Mouse (Mus musculus): ENCODE measurements around the gene Ctcf. TPM values are rescaled to one million over a fixed set of nuclear protein-coding genes. Genes with fewer than 3 reads are reported as not detected.

Gene Ctcf
- polyA plus RNA-seq, 1 experiment from 2014 or later = 105 TPM

GRCm38 (mm10) chr8:105695080-105695780 is 58.9 kb downstream of the Ctcf start:
- peak overlapping the region; percentile 69 for H3K4me3 ChIP-seq
- no peaks in the 10 kb centered on the region for H3K27me3 ChIP-seq
- peak overlapping the region; percentile 82 for H3K4me2 ChIP-seq
- H3K27ac ChIP-seq (replicated peaks) = peak overlapping the region; percentile 92; the same call in 1 of the 2 replicates
- 85% methylated on average over 30 of the region's 30 CpGs for WGBS
- H3K9ac ChIP-seq = peak overlapping the region; percentile 89
- no peaks in the 10 kb centered on the region for H3K9me3 ChIP-seq
- ATAC-seq (ENCODE audit: low read depth) = no peak
- peaks cover 30% of the 10 kb centered on the region for H3K4me1 ChIP-seq (replicated peaks)
- peaks cover 41% of the 10 kb centered on the region for H3K36me3 ChIP-seq

GRCm38 (mm10) chr8:105697196-105697780 is 60.9 kb downstream of the Ctcf start:
- H3K4me2 ChIP-seq = no peak overlapping the region
- no peaks in the 10 kb centered on the region for H3K9me3 ChIP-seq
- no peak overlapping the region for H3K9ac ChIP-seq
- no peak for ATAC-seq (ENCODE audit: low read depth)
- WGBS = 90% methylated on average over 17 of the region's 17 CpGs
- H3K4me3 ChIP-seq = no peak overlapping the region
- no peak overlapping the region for H3K27ac ChIP-seq (replicated peaks)
- peaks cover 40% of the 10 kb centered on the region for H3K4me1 ChIP-seq (replicated peaks)
- H3K36me3 ChIP-seq = peaks cover 41% of the 10 kb centered on the region
- no peaks in the 10 kb centered on the region for H3K27me3 ChIP-seq

GRCm38 (mm10) chr8:105698734-105699133 is 62.4 kb downstream of the Ctcf start:
- no peaks in the 10 kb centered on the region for H3K27me3 ChIP-seq
- H3K4me3 ChIP-seq = no peak overlapping the region
- H3K36me3 ChIP-seq = peaks cover 46% of the 10 kb centered on the region
- no peak overlapping the region for H3K27ac ChIP-seq (replicated peaks)
- H3K9ac ChIP-seq = no peak overlapping the region
- 93% methylated on average over 5 of the region's 5 CpGs for WGBS
- peaks cover 44% of the 10 kb centered on the region for H3K4me1 ChIP-seq (replicated peaks)
- no peak for ATAC-seq (ENCODE audit: low read depth)
- H3K4me2 ChIP-seq = no peak overlapping the region
- H3K9me3 ChIP-seq = no peaks in the 10 kb centered on the region

- Histone ChIP-seq H3K27me3 (no peaks in the 10 kb centered on the region), H3K27ac (replicated peaks) (no peak overlapping the region), H3K36me3 (peaks cover 54% of the 10 kb centered on the region), H3K9me3 (no peaks in the 10 kb centered on the region), H3K4me1 (replicated peaks) (peaks cover 35% of the 10 kb centered on the region), H3K4me2 (peak overlapping the region; percentile 96), H3K4me3 (peak overlapping the region; percentile 67), H3K9ac (peak overlapping the region; percentile 79)
- 87% methylated on average over 11 of the region's 11 CpGs for WGBS
- ATAC-seq (ENCODE audit: low read depth) = no peak
These were observed 63.3 kb downstream of the Ctcf start for GRCm38 (mm10) chr8:105699488-105700215.

- under 1% methylated on average over 21 of the region's 21 CpGs for WGBS
- Histone ChIP-seq H3K36me3 (peaks cover 50% of the 10 kb centered on the region), H3K27ac (replicated peaks) (peak overlapping the region; percentile 94), H3K4me3 (peak overlapping the region; percentile 67), H3K9me3 (no peaks in the 10 kb centered on the region), H3K4me2 (peak overlapping the region; percentile 96), H3K27me3 (no peaks in the 10 kb centered on the region), H3K4me1 (replicated peaks) (peaks cover 26% of the 10 kb centered on the region), H3K9ac (peak overlapping the region; percentile 79)
- ATAC-seq (ENCODE audit: low read depth) = peak; percentile 61
These were observed 64.2 kb downstream of the Ctcf start for GRCm38 (mm10) chr8:105700566-105700965.

- Histone ChIP-seq H3K4me2 (peak within 1 kb of the TSS; percentile 96), H3K9me3 (no peaks in the 10 kb centered on the region), H3K27me3 (no peaks in the 10 kb centered on the region), H3K27ac (replicated peaks) (peak within 1 kb of the TSS; percentile 94), H3K4me3 (peak within 1 kb of the TSS; percentile 67), H3K9ac (peak within 1 kb of the TSS; percentile 79), H3K4me1 (replicated peaks) (peaks cover 24% of the 10 kb centered on the region), H3K36me3 (peaks cover 44% of the 10 kb centered on the region)
- peak; percentile 81 for ATAC-seq (ENCODE audit: low read depth)
- WGBS = under 1% methylated on average over 59 of the region's 60 CpGs
These were observed 64.8 kb downstream of the Ctcf start, which contains the start of the genes Acd and Pard6a for GRCm38 (mm10) chr8:105700966-105701824. Acd (minus strand) TSS chr8:105701102. Pard6a (plus strand) TSS chr8:105701148.

- Histone ChIP-seq H3K36me3 (peaks cover 36% of the 10 kb centered on the region), H3K27ac (replicated peaks) (peak overlapping the region; percentile 94), H3K4me2 (peak overlapping the region; percentile 96), H3K9me3 (no peaks in the 10 kb centered on the region), H3K27me3 (no peaks in the 10 kb centered on the region), H3K9ac (peak overlapping the region; percentile 79), H3K4me3 (peak overlapping the region; percentile 67), H3K4me1 (replicated peaks) (peaks cover 32% of the 10 kb centered on the region)
- WGBS = 35% methylated on average over 18 of the region's 18 CpGs
- ATAC-seq (ENCODE audit: low read depth) = peak; percentile 13; the same call in 1 of the 2 replicates
These were observed 65.6 kb downstream of the Ctcf start for GRCm38 (mm10) chr8:105702001-105702401.

- H3K27me3 ChIP-seq = no peaks in the 10 kb centered on the region
- H3K36me3 ChIP-seq = peaks cover 27% of the 10 kb centered on the region
- no peaks in the 10 kb centered on the region for H3K9me3 ChIP-seq
- no peak overlapping the region for H3K4me3 ChIP-seq
- no peak overlapping the region for H3K9ac ChIP-seq
- peak overlapping the region; percentile 96; the same call in 1 of the 2 replicates for H3K4me2 ChIP-seq
- WGBS = 91% methylated on average over 24 of the region's 24 CpGs
- peaks cover 40% of the 10 kb centered on the region for H3K4me1 ChIP-seq (replicated peaks)
- ATAC-seq (ENCODE audit: low read depth) = no peak
- H3K27ac ChIP-seq (replicated peaks) = no peak overlapping the region
These were observed 66.5 kb downstream of the Ctcf start for GRCm38 (mm10) chr8:105702731-105703415.

- Histone ChIP-seq H3K4me2 (no peak overlapping the region), H3K27ac (replicated peaks) (no peak overlapping the region), H3K4me1 (replicated peaks) (peaks cover 44% of the 10 kb centered on the region), H3K36me3 (peaks cover 16% of the 10 kb centered on the region), H3K9me3 (no peaks in the 10 kb centered on the region), H3K9ac (no peak overlapping the region), H3K27me3 (no peaks in the 10 kb centered on the region), H3K4me3 (no peak overlapping the region)
- no peak for ATAC-seq (ENCODE audit: low read depth)
- 95% methylated on average over 34 of the region's 34 CpGs for WGBS
These were observed 67.9 kb downstream of the Ctcf start for GRCm38 (mm10) chr8:105704146-105704812.

- Histone ChIP-seq H3K27me3 (no peaks in the 10 kb centered on the region), H3K4me3 (no peak overlapping the region), H3K4me1 (replicated peaks) (peaks cover 37% of the 10 kb centered on the region), H3K9me3 (no peaks in the 10 kb centered on the region), H3K27ac (replicated peaks) (no peak overlapping the region), H3K9ac (no peak overlapping the region), H3K4me2 (no peak overlapping the region), H3K36me3 (peaks cover 16% of the 10 kb centered on the region)
- 87% methylated on average over 6 of the region's 6 CpGs for WGBS
- no peak for ATAC-seq (ENCODE audit: low read depth)
These were observed 68.6 kb downstream of the Ctcf start for GRCm38 (mm10) chr8:105704955-105705354.
